Mouse (Mus musculus) right cerebral cortex, postnatal 36 days (tissue): ENCODE measurements around the gene Gm10300.

Experiments
- DNase-seq, 2 experiments: peaks; one replicate each; pipeline ENCODE4 v3.0.0; 2022; ENCODE audit warnings: low spot score in 2 of 2, mixed read lengths in 1 of 2

The Gm10300 gene

DNA sequence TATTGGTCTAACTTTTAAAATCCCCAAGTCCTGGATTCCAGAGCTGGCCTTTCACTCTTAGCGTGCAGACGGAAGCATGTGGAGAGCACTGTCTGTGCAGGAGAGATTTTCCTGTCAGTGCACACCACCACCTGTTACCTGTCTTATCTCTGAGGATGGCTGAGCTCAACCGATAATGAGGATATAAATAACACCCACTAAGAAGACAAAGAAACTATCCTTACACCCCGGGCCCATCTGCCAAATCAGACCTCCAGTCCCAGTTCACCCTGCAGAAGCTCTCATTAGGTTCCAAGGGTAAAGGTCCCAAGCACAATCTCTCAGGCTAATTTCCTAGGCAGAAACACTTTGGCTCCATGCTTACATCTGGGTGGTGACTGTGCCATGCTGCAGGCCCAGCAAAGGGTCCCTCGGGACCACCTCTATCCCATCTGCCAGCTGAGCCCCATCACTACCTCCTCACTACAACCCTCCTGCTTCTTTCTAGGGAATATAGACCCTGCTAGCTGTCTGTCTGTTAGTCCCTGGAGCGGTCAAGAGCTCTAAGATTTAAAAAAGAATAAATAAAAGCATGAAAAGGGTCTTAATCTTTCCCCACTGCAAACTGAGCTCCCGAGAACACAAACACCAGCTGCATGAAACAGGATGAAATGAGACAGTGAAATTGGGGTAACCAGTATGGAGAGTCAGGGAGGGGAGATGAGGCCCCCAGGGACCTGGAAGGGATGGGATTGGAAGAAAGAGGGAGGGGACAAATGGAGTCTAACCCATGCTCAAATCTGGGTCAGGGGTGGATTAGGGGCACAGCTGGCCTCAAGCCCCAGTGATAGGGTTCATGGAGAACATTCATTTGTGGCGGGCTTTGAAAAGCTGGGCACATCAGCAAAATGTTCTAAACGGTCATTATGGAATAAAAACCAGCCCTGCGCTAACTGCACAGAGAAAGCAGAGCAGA, 22.9 kb upstream of the Gm10300 start:
- no peak for DNase-seq

GRCm38 (mm10) chr4:132057311-132057710, 17.2 kb upstream of the Gm10300 start:
- no peak for DNase-seq

DNA sequence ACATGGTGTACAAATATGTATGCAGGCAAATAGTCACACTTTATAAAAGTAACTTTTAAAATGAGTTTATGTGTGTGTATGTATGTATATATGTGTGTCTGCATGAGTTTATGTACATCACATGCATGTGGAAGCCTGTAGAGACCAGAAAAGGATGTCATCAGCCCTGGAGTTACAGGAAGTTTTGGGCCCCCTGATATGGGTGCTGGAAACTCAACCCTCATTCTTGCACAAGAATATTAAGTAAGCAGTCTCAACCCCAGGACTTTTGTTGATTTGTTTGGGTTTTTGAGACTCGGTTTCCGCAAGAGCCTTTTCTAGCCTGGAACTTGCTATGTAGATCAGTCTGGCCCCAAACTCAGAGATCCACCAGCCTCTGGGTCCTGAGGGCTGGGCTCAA, 15.0 kb upstream of the Gm10300 start:
- no peak for DNase-seq

- no peak for DNase-seq
These were observed 14.3 kb upstream of the Gm10300 start for GRCm38 (mm10) chr4:132060040-132060832.

- no peak for DNase-seq
These were observed 12.2 kb upstream of the Gm10300 start for GRCm38 (mm10) chr4:132062289-132062688.

GRCm38 (mm10) chr4:132062934-132063884, 11.3 kb upstream of the Gm10300 start:
- no peak for DNase-seq

GRCm38 (mm10) chr4:132064550-132064949, 9.9 kb upstream of the Gm10300 start:
- no peak for DNase-seq

- no peak for DNase-seq
These were observed 8.9 kb upstream of the Gm10300 start for GRCm38 (mm10) chr4:132065578-132065977.

DNA sequence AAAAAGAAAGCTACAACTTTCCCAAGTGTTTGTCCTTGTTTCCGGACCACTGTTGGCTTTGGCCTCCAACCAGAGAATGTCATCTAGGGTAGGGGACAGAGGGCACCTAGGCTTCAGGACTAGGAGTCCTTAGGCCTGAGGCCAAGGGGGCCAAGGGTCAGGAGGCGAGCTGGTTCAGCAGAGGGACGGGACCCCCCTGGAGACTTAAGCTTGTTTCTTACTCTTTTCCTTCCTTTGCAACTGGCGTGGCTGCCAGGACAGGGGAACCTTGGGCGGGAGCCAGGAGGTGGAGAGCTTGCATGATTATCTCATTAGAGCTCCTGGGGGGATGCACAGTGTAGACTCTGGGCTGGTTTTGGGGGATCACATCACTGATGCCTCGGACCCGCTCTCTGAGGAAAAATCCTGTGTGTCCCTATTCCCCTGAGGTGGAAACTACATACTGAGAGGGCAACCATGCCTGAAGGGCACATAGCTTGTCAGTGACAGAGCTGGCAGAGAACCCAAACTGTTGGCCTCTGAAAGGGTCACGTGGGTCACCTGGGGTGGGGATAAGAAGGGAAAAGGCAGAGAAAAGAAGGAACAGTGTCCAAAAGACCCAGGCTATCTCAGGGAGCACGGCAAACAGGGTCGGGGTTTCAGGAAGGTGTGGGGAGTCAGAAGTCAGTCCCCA, 8.3 kb upstream of the Gm10300 start:
- DNase-seq = no peak

- no peak for DNase-seq
These were observed 7.2 kb upstream of the Gm10300 start for GRCm38 (mm10) chr4:132067112-132067937.

- DNase-seq = no peak
These were observed 6.6 kb upstream of the Gm10300 start for GRCm38 (mm10) chr4:132067938-132068235.

DNA sequence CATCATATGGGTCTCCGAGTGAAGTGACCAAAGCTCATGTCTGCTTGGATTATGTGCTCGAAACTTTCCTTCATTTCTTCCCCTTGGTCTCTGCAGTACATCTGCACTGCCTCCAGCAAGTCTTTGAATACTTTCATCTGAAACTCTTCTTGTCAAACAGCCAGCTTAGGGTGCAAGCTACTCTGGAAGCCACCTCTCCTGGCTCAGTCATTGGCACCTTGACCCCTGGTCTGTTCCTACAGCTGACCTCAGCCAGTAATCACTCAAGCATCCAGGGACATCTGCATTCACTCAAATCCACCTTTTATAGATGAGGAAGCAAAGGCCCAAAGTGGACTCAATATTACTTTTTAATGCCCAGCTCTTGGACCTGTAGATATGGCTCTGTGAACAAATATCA, 2.8 kb upstream of the Gm10300 start:
- DNase-seq = no peak

GRCm38 (mm10) chr4:132072156-132072555, 2.3 kb upstream of the Gm10300 start:
- DNase-seq = no peak

GRCm38 (mm10) chr4:132072946-132073345, 1.6 kb upstream of the Gm10300 start:
- DNase-seq = no peak

DNA sequence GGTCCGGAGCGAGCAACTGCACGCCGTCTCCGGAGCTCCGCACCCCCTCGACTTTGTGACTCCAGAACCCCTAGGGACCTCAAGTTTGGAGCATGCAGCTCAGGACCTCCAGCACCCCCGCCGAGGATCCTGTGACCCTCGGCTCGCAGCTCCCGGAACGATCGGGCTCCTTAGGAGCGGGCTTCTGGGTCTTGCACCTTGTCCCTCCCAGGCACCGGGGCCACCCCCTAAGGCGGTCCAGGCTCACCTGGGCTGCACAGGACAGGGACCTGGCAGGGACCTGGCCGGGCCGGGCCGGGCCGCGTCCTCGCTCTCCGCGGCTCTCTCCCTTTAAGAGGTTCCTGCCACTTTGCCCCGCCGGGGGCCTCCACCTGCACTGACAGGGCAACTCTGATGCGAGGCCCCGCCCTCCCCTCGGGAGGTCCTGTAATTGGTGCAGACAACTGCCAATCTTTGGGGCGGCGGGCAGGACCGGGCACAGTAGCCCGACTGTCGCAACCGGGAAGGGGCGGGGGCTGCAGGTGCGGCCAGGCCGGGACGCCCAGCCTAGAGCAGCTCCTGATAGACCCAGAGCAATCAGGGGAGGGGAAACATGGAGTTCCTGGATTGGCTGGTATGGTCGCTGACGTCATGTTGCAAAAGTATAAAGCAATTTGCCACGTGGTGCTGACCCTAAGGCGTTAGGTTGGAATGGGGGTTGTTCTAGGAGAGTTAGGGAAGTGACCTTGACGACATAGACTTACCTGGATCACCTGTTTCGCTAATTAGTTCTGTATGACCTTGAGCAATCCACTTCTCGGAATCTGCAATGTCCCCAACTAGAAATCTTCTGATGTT, 654 bp downstream of the Gm10300 start, which contains the start of gene Epb41:
Epb41 (minus strand) TSS at position 389 of the 837 bp plus-strand sequence.
- peak; percentile 91 to 93 for DNase-seq

- no peak for DNase-seq
These were observed 1.3 kb downstream of the Gm10300 start for GRCm38 (mm10) chr4:132075796-132076195.

DNA sequence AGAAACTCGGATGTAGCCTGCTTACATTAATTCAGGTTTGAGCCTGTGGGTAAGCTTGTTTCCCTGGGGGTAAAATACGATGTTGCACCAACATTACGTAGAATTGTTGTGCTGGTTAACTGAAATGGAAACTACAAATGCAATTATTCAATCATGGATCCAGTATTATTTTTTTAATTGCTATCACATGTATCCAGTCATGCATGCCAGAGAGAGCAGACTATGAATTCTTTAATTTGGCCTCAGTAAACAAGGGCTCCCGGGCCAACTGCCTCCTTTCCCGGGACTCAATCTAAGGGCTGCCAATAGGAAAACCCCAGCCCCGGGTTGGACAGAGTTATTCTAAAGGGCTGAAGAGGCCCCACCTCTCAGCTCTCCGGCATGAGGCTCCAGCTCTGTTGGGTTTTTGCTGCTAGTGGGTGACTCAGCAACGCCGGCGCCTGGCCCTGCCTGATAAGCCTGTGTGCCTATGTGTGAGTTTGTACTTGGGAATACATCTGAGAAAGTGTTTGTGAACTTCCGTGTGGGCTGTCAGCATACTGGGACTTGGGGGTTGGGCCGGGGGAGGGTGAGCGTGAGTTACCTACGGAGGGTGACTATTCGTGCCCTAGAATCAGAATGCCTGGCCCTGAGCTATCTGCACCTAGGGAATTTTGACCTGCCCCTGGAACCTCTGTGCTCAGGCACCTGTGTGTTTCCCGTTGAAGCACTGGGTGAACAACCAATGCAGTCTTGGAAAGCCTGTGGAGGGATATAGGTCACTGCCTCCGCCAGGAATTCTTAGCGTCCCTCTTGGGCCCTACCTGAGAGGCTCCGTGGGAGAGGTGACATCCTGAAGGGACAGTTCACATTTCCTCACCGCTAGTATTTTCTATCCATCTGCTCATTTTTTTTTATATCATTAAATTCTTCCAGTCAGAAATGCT, 2.2 kb downstream of the Gm10300 start:
- DNase-seq = peak; percentile 65 to 67

- DNase-seq = peak in 1 of 2 experiments; percentile 14
These were observed 2.9 kb downstream of the Gm10300 start for GRCm38 (mm10) chr4:132077445-132077844.
